29 mouse cellular contexts compared by ENCODE assay signal in the genomic region with DNA sequence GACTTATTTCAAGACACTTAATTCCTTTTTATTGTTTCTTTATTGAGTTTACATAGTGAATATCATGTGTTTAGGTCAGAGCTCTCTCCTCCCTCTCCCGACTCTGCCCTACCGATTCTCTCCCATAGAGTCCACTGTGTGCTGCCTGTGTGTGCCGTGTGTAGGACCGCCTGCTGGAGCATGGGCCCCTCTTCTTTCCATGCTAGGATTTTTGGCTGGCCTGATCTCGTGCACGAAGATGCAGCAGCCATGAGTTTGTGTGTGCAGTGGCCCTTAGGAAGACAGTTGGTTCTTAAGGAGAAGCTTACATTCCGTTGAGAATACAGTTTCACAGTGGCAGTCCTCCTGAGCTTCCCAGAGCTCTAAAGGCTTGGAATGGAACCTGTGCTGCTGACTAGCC. TPM values are rescaled to one million over a fixed set of nuclear protein-coding genes. Genes with fewer than 3 reads are reported as not detected.
DNase-seq lines count a peak whose midpoint lies in the region; ATAC-seq and TF ChIP-seq lines count a peak whose summit lies in the region.
"Had no signal": no experiment of that assay in that cellular context is flagged by ENCODE, and none has a peak within 500 bp of the region (broad histone marks: within the 10 kb centered on the region; RNA-seq: fewer than 3 reads in every experiment).

No protein-coding gene starts in this region.

- no peak for TF ChIP-seq POLR2A in small intestine, adult 2 months (IDR thresholded peaks at IDR 0.05; ENCODE audit: low read depth, low read length)

- no peak for TF ChIP-seq CTCF in small intestine, adult 2 months (IDR thresholded peaks at IDR 0.05; ENCODE audit: extremely low read depth, insufficient read length, insufficient replicate concordance, low read depth, low read length)

- H3K4me2 ChIP-seq in intestine, embryonic 15.5 days (replicated peaks), result no peak overlapping the region
- H3K4me2 ChIP-seq in intestine, embryonic 16.5 days (ENCODE audit: low read depth, low read length), result no peak overlapping the region
- H3K4me2 ChIP-seq in midbrain, embryonic 11.5 days, result no peak overlapping the region
- H3K4me2 ChIP-seq in midbrain, embryonic 13.5 days (replicated peaks), result no peak overlapping the region
- H3K4me2 ChIP-seq: embryonic facial prominence, embryonic 13.5 days; forebrain, embryonic 13.5 days; heart, embryonic 11.5 days; hindbrain, embryonic 13.5 days had no signal

- H3K4me3 ChIP-seq in intestine, embryonic 15.5 days (replicated peaks), result no peak overlapping the region
- no peak overlapping the region for H3K4me3 ChIP-seq in intestine, embryonic 16.5 days (ENCODE audit: low read length)
- H3K4me3 ChIP-seq in midbrain, embryonic 11.5 days (ENCODE audit: low read depth, low read length), result no peak overlapping the region
- no peak overlapping the region for H3K4me3 ChIP-seq in midbrain, embryonic 13.5 days (replicated peaks)
- no peak overlapping the region for H3K4me3 ChIP-seq in small intestine, adult 2 months (ENCODE audit: low read depth, low read length)
- H3K4me3 ChIP-seq: embryonic facial prominence, embryonic 10.5 days; embryonic facial prominence, embryonic 13.5 days; forebrain, embryonic 10.5 days; forebrain, embryonic 13.5 days; hindbrain, embryonic 10.5 days; hindbrain, embryonic 13.5 days had no signal

- peaks cover 16% of the 10 kb centered on the region for H3K4me1 ChIP-seq in intestine, embryonic 15.5 days (replicated peaks)
- peaks cover 8% of the 10 kb centered on the region for H3K4me1 ChIP-seq in intestine, embryonic 16.5 days (ENCODE audit: control insufficient read depth, insufficient read depth, low read length)
- H3K4me1 ChIP-seq in midbrain, embryonic 11.5 days (ENCODE audit: control insufficient read depth, insufficient read depth, low read length), result no peaks in the 10 kb centered on the region
- H3K4me1 ChIP-seq in midbrain, embryonic 13.5 days (replicated peaks), result no peaks in the 10 kb centered on the region; the same call in 1 of the 2 replicates
- H3K4me1 ChIP-seq in small intestine, adult 2 months (ENCODE audit: control insufficient read depth, insufficient read depth, insufficient read length, low read length), result peaks cover 6% of the 10 kb centered on the region; the same call in 1 of the 2 replicates
- H3K4me1 ChIP-seq: embryonic facial prominence, embryonic 10.5 days; forebrain, embryonic 10.5 days; forebrain, embryonic 13.5 days; hindbrain, embryonic 10.5 days had no signal

- ATAC-seq in intestine, embryonic 15.5 days, result peak; percentile 55; the same call in 1 of the 2 replicates
- ATAC-seq in intestine, embryonic 16.5 days, result no peak
- ATAC-seq in midbrain, embryonic 11.5 days (ENCODE audit: low FRiP score), result no peak
- no peak for ATAC-seq in midbrain, embryonic 13.5 days
- ATAC-seq: forebrain, embryonic 13.5 days; forebrain, embryonic 16.5 days; hindbrain, embryonic 16.5 days; Patski had no signal

- no peaks in the 10 kb centered on the region for H3K36me3 ChIP-seq in intestine, embryonic 15.5 days
- H3K36me3 ChIP-seq in intestine, embryonic 16.5 days (ENCODE audit: control insufficient read depth, insufficient read depth, low read length), result no peaks in the 10 kb centered on the region; the same call in 1 of the 2 replicates
- H3K36me3 ChIP-seq in midbrain, embryonic 11.5 days (ENCODE audit: control insufficient read depth, insufficient read depth, low read length), result no peaks in the 10 kb centered on the region
- H3K36me3 ChIP-seq in midbrain, embryonic 13.5 days, result peaks cover 8% of the 10 kb centered on the region
- 0 out of 2 replicates have a peak, but pooled peaks cover 4% of the 10 kb centered on the region for H3K36me3 ChIP-seq in small intestine, adult 2 months (ENCODE audit: control insufficient read depth, insufficient read depth, low read length)

- H3K9ac ChIP-seq in intestine, embryonic 15.5 days, result no peak overlapping the region
- H3K9ac ChIP-seq in intestine, embryonic 16.5 days (ENCODE audit: low read depth, low read length), result no peak overlapping the region
- no peak overlapping the region for H3K9ac ChIP-seq in midbrain, embryonic 11.5 days (ENCODE audit: low read length)
- H3K9ac ChIP-seq in midbrain, embryonic 13.5 days (replicated peaks), result no peak overlapping the region
- H3K9ac ChIP-seq: embryonic facial prominence, embryonic 13.5 days; forebrain, embryonic 13.5 days; hindbrain, embryonic 13.5 days had no signal

- peak; percentile 73 for DNase-seq in midbrain, embryonic 11.5 days (ENCODE audit: low spot score, missing footprints)
- DNase-seq in layer of hippocampus, postnatal 36 days, result no peak
- DNase-seq: adrenal gland, adult 8-10 months; adrenal gland, postnatal 25 days; B cell, adult 2 months; cerebellum, adult 11-12 months; cerebellum, adult 8-10 months; cerebellum, postnatal 10 days; cerebellum, postnatal 36 days; embryo, embryonic 11 days; gastrocnemius, postnatal 10 days; gastrocnemius, postnatal 36 days; heart, postnatal 36 days had no signal

- WGBS in intestine, embryonic 15.5 days, result 62% methylated on average over 7 of the region's 7 CpGs
- 71% methylated on average over 7 of the region's 7 CpGs for WGBS in intestine, embryonic 16.5 days
- 77% methylated on average over 7 of the region's 7 CpGs for WGBS in midbrain, embryonic 11.5 days
- WGBS in midbrain, embryonic 13.5 days, result 86% methylated on average over 7 of the region's 7 CpGs
- 38% methylated on average over 7 of the region's 7 CpGs for WGBS in small intestine, adult 2 months

- no peaks in the 10 kb centered on the region for H3K9me3 ChIP-seq in intestine, embryonic 15.5 days
- H3K9me3 ChIP-seq in intestine, embryonic 16.5 days (ENCODE audit: control insufficient read depth, low read length), result peaks cover 2% of the 10 kb centered on the region; the same call in 1 of the 2 replicates
- H3K9me3 ChIP-seq in midbrain, embryonic 11.5 days (ENCODE audit: control insufficient read depth, low read length), result no peaks in the 10 kb centered on the region
- H3K9me3 ChIP-seq in midbrain, embryonic 13.5 days, result no peaks in the 10 kb centered on the region
- H3K9me3 ChIP-seq: embryonic facial prominence, embryonic 10.5 days; embryonic facial prominence, embryonic 13.5 days; forebrain, embryonic 10.5 days; forebrain, embryonic 13.5 days; G1E; hindbrain, embryonic 13.5 days had no signal

- H3K27me3 ChIP-seq in intestine, embryonic 15.5 days (replicated peaks), result no peaks in the 10 kb centered on the region
- H3K27me3 ChIP-seq in intestine, embryonic 16.5 days (replicated peaks; ENCODE audit: control insufficient read depth, insufficient read depth, low read length), result no peaks in the 10 kb centered on the region
- no peaks in the 10 kb centered on the region for H3K27me3 ChIP-seq in midbrain, embryonic 11.5 days (ENCODE audit: control insufficient read depth, insufficient read depth, low read length)
- no peaks in the 10 kb centered on the region for H3K27me3 ChIP-seq in midbrain, embryonic 13.5 days
- no peaks in the 10 kb centered on the region for H3K27me3 ChIP-seq in small intestine, adult 2 months (ENCODE audit: control insufficient read depth, insufficient read depth, low read length)
- H3K27me3 ChIP-seq: CH12.LX; embryonic facial prominence, embryonic 13.5 days; forebrain, embryonic 13.5 days; hindbrain, embryonic 13.5 days; Patski had no signal

- no peak overlapping the region for H3K27ac ChIP-seq in intestine, embryonic 15.5 days
- H3K27ac ChIP-seq in intestine, embryonic 16.5 days (ENCODE audit: low read length), result no peak overlapping the region
- H3K27ac ChIP-seq in midbrain, embryonic 11.5 days (ENCODE audit: low read depth, low read length), result no peak overlapping the region
- no peak overlapping the region for H3K27ac ChIP-seq in midbrain, embryonic 13.5 days
- H3K27ac ChIP-seq in small intestine, adult 2 months (ENCODE audit: insufficient read depth, low read depth, low read length), result peak overlapping the region; percentile 21; the same call in 1 of the 2 replicates
- H3K27ac ChIP-seq: embryonic facial prominence, embryonic 10.5 days; embryonic facial prominence, embryonic 13.5 days; forebrain, embryonic 10.5 days; forebrain, embryonic 13.5 days; hindbrain, embryonic 10.5 days; hindbrain, embryonic 13.5 days had no signal

RNA-seq across cellular contexts. Expression of a gene that starts 19.0 kb away (rescaled TPM):
- 9.4 and 11.8 TPM in 2 replicates for polyA plus RNA-seq in intestine, embryonic 15.5 days (2015; fragmentation: Nextera tagmentation; extraction: Ambion mirVana)
- polyA plus RNA-seq in intestine, embryonic 16.5 days (2015; fragmentation: Nextera tagmentation; extraction: Ambion mirVana), result 7.8 and 8.4 TPM in 2 replicates
- 15.9 and 18.2 TPM in 2 replicates for polyA plus RNA-seq in midbrain, embryonic 11.5 days (2014; fragmentation: Nextera tagmentation; extraction: Ambion mirVana)
- polyA plus RNA-seq in midbrain, embryonic 13.5 days (2015; fragmentation: Nextera tagmentation; extraction: Ambion mirVana), result 8.5 and 8.6 TPM in 2 replicates
- polyA plus RNA-seq in small intestine, adult 2 months (2012; rRNA removed), result 3.1 and 6.3 TPM in 2 replicates
- 10 to 100 TPM; 13.0 to 16.7 TPM for total RNA-seq in layer of hippocampus, postnatal 36 days (2021)
